Mouse (Mus musculus): ENCODE results near the gene Abca13.

The Abca13 gene

DNA sequence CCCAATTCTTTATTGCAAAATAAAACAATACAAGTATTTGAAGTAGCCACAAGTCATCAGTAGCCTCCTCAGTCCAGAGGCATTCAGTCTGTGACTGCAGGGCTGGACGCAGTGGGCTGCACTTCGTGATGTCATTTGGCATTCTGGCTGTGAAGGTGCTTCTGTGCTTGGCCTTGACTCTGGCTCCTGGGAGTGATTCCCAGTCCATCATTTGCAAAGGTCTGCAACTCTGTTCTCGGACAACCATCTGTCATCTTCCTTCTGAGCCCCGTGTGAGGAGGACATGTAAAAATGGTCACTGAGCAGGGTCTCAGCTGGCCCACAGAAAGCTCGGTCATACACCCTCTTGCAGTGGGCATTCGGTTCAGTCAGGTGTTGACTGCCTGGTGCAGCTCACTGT is 345.1 kb downstream of the Abca13 start:
- DNase-seq = no peak

- no peak for DNase-seq
Observed at GRCm38 (mm10) chr11:9538328-9538727, 346.6 kb downstream of the Abca13 start.

DNA sequence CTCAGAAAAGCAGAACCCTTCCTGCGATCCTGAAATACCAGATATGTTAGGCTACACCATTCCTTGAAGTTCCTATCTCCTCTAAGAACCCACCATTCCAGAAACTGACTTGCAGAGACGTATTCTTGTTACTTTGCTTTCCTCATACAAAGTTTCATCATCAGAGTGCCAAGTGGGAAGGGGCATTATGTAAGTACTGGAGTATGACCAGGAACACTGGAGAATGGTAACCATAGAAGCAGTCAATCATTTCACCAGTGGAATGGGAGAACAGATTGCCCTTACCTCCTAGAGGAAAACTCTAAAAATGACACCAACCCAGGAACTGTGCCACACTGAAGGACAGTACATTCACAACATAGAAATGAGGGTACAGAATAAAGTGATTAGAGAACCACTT is 368.3 kb downstream of the Abca13 start:
- no peak for DNase-seq

DNA sequence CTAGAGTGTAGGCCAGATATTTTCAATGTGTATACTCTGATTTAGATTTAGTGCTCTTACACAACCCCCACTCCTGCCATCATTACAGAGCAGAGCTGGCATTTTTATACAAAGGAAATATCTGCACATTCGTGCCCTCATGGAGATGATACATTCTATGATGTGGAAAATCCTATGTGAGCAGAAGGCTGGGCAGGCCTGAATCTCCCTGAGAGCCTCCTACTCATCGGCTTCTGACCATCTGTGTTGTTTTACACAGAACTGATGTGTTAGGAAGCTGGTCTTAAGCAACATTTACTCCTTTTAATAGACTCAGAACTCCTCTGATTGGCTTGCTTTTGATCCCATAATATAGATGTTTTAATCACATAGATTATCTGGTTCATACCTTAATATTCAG is 376.6 kb downstream of the Abca13 start:
- no peak for DNase-seq

DNA sequence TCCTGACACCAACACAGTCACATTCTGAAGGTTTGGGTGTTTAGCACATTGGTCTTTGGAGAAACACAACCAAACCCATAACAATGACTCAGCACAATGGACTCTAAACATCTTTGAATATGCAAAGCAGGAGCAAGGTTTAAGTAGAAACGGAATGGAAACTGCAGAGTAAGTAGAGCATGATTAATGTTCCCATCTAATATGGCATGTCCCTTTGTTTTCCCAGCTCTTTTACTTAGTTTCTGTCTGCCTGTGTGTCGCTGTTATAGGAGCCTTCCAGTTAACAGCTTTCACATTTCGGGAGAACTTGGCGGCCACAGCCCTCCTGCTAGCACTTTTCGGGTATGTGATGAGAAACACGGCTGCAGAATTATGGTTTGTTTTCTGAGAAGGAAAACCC is 378.6 kb downstream of the Abca13 start:
- no peak for DNase-seq

GRCm38 (mm10) chr11:9574894-9575293 is 383.2 kb downstream of the Abca13 start:
- DNase-seq = no peak

DNA sequence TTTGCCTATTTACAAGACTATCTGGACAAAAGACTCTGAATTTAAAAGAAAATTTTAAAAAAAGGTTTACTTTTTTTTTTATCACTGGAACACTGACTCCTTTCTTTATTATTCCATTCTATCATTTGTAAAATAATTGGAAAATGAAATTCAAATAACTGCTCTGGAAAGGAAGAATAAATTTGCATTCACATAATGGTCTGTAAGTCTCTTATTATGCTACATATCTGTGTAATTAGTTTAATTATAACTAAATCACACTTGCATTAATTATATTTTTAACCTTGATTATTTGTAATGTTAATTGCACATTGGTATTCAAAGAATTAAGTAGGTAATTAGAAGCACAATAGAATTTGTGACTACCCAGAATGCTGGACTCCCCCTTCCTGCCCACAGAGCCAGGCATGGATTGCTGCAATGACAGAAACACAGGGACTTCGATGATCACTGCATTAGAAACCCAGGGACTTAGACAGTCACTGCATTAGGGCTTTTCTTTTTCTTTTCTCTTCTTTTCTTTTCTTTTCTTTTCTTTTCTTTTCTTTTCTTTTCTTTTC is 400.1 kb downstream of the Abca13 start:
- DNase-seq = no peak

GRCm38 (mm10) chr11:9597299-9597698 is 405.6 kb downstream of the Abca13 start:
- no peak for DNase-seq

- no peak for DNase-seq
Observed at GRCm38 (mm10) chr11:9601096-9601495, 409.4 kb downstream of the Abca13 start.

DNA sequence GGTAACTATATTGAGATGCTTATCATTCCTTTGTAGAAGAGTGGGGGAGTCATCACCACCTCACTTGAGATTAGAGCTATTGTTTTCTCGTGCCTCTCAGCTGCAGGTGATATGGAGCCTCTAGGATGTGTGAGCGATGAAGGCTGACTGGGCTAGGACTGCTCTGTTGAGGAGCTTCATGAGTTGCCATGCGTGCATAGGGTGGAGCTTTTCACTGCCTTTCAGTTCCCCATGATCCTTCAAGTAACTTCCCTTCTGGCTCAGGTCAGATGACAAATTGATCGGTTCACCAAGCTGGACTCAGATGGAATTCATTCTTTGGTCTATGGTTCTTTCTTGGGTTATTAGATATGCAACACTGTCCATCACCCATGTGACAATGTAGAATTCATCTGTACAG is 410.4 kb downstream of the Abca13 start:
- DNase-seq = no peak

- DNase-seq = no peak
Observed at GRCm38 (mm10) chr11:9608249-9608648, 416.5 kb downstream of the Abca13 start.

DNA sequence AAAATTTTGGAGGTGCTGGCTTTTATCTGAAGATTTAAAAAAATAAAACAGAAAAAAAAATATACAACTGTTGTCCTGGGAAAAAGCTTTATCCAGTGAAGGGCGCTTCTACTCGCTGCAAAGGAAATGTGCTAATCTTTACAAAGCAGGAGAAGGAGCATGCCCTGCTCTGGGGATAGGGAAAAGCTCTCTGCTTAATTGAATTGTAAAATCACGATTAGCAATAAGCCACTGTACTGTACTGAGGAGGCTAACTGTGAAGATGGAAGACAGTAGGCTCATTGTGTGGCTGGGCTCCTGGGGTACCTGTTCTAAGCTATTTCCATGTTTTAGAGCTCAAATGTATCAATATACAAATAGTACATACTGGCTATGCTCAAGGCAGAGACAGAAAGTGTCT is 417.3 kb downstream of the Abca13 start:
- no peak for DNase-seq

GRCm38 (mm10) chr11:9616133-9616532 is 424.4 kb downstream of the Abca13 start:
- no peak for DNase-seq

DNA sequence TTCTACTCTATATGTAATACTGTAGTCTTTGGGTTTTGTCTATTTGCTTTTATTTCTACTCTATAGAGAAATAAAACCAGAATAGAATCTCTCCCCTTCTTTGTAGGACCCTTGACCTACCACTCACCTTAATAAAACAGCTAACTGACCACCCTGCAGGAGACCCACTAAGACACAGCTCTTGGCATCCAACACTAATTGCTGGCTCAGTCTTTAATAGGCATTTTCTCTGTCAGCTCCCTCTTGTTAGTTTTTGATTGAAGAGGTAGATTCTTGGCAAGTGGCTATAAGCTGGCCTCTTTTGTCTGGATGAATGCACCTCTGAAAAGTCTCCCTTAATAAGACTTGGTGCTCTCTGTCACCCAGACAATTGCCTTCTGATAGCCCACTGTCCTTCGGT is 424.9 kb downstream of the Abca13 start:
- no peak for DNase-seq

DNA sequence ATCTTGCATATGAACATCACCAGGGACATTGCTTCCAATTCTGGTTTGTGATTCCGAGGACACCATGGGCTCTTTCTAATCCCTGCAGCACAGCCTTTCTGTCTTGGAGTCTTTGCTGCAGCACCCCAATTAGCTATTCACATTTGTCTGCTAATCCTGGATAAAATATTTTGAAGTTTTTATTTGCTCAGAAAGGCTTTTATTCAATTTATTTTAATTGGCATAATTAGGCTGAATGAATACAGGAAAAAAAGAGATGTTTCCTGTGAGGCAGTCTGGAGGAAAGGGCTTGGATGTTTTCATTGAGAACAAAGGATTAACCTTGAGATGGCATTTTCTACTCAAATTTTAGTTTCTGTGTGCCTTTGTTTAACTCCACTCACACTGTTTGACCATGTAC is 428.2 kb downstream of the Abca13 start:
- no peak for DNase-seq

GRCm38 (mm10) chr11:9622888-9623287 is 431.1 kb downstream of the Abca13 start:
- DNase-seq = no peak

DNA sequence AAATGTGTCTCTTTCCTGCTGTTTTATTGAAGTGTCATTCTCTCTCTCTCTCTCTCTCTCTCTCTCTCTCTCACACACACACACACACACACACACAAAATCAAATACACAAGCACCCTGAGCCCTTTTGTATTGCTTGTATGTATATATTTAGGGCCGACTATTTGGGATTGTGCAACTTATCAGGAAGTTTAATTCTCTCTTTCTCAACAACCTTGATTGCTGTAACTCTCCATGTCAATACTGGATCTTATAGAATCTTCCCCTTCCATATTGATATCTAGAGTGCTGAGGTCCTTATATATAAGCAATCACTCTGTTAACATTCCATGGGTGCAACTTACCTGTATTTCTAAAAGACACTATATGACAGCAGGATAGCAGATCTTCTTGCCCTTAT is 433.0 kb downstream of the Abca13 start:
- DNase-seq = no peak

- DNase-seq = no peak
Observed at GRCm38 (mm10) chr11:9625812-9626211, 434.1 kb downstream of the Abca13 start.

DNA sequence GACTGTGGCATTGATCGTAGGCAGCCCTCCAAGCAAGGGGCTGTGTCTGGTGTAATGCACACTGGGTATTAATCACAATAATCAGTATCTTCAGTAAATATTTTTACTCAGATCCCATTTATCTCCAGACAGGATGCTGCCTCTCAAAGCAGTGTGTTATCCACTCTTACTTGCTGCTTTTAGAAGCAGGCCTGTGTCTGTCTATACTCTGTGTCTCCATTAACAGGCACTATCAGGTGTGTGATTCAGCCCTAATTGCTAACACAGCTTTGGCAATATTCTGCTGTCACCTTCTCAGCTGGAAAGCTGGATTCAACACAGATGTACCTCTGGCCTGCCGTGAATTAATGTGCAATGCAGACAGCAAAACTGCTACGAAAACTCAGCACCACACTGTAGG is 455.5 kb downstream of the Abca13 start:
- no peak for DNase-seq

DNA sequence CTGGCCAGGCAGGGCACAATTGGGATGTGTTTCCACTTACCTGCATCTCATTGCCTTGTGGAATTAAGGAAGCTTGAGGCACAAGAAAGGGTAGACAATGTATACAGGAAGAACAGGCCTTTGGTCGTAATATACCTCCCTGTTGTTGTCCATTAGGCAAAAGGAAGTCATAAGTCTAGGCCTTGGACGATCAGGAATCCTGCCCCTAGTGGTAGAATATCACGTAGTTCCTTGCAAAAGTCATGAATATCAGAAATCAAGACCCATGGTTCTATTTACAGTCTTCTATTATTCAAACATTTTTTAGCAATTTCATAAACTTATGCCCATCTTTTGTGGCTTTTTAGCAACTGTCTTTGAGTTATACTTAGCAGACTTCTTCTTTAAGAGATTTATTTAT is 456.2 kb downstream of the Abca13 start:
- no peak for DNase-seq

DNA sequence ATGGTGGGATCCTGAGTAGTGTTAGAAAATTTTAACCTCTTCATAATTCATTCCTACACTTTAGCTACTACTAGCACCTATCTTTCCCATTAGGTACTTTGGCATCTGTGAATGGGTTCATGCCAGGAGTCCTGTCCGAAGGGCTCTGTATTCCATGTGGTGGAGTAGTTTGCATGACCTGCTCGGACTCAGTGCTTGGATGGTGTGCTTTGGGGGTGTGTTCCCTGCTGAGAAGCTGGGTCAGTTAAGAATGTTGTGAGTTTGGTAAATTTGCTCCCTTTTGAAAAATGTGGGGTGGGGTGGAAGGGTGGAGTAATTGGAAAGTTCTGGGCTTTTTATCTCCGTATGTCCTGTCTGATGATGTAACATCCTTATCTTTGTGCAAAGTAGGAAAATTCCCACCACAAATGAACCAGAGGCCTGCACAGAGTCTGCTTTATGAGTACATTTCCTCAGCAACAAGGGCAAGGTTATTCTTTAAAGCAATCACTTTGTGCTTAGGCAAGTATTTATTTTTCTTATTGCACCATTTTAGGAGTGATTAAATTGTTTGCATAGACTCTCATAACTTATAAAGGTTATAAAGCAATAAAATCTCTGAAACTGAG is 475.0 kb downstream of the Abca13 start:
- no peak for DNase-seq

GRCm38 (mm10) chr11:9669430-9669829 is 477.7 kb downstream of the Abca13 start:
- no peak for DNase-seq

DNA sequence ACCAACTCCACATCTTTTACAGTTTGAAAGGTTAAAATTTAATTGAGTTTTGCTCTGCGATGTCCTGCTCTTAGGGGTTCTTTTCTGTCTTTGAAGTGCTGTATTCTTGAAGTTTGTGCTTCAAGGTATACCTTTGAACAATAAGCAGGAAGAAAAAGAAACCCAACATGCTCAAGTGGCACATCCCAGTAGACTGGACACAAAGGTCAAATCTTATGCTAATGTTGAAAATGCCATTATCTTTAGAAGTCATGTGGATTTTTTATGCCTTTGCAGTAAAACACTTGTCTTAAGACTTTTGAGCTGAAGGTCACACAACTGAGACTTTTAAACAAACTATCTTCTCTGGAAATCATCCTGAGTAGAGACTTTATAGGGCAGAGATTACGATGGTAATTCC is 493.2 kb downstream of the Abca13 start:
- DNase-seq = no peak

DNA sequence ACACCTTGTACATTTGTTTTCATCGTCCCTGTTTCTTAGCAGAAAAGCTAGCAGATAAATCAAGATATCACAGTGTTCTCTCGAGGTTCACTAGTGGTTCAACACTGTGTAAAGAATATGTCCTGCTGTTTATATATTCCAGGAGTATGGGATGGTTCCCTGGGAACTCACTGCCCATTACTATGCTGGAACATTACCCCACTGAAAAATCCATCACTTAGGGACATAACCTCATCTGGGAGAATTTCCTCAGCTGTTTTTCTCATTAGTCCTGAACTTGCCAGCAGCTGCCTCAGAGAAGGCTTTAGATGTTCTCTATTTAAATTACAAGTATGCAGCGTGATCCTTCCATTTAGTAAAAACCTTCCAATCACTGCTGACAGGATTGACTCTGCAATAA is 513.4 kb downstream of the Abca13 start:
- DNase-seq = no peak

DNA sequence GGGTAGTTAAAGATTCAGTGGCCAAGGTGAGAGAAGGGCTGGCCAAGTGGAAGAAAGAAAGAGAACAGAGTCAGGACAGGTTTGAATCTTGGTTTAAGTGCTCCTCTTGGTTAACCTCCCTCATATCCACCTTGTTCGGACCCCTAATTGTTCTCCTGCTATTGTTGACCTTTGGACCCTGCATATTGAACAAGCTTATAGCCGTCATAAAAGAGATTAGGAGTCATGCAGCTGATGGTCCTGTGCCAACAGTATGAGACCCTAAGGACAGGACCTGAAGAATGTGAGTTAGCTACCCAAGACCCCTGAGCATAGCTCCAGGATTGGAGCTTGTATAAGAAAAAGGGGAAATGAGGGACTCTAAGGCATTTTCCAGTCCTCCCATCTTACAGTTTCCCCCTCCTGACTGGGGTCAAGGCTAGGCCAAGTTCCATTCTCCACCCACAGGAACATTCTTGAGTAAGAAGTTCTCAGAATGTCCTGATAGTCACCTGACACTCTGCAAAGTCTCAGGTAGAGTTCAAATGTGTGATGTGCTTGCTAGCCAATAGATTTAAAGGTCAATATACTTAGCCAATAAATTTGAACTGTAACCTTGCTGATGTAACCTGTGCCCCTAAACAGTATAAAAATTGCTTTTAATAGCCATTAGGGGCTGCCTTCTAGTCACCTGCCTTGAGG is 536.2 kb downstream of the Abca13 start:
- no peak for DNase-seq
